Mouse (Mus musculus) gastrocnemius, postnatal 14 days (tissue): ENCODE results near the gene Adat3. TPM values are rescaled to one million over a fixed set of nuclear protein-coding genes. Genes with fewer than 3 reads are reported as not detected.
A peak's percentile ranks its signal among the peaks of the same experiment; 100 is the strongest.
"Not testable (repeated sequence)": the region's sequence is repeated elsewhere in the genome, so short reads cannot be mapped to it uniquely, and the experiment has no call there.

ENCODE experiments used
- DNase-seq: peaks from one replicate; pipeline ENCODE4 v3.0.0; 2021; ENCODE audit warnings: mixed read lengths
- intact Hi-C: fragments of 180-260 bp; cut with DNase I; formaldehyde crosslinking; loops from one replicate; pipeline ENCODE4 v1.15.1; 2025; ENCODE audit warnings: low total_unique reads
- microRNA-seq, 2 experiments: library from miRNA; unstranded; fragments of <30 nt; microRNA quantifications; one replicate each; pipeline ENCODE4 v1.2.0; 2021
- total RNA-seq, 2 experiments: library from RNA; stranded (reverse); gene quantifications; 2 replicates each; pipeline ENCODE4 v1.2.3; 2021

The Adat3 gene
- total RNA-seq, 2 experiments from 2014 or later: 1.2 to 1.5 TPM

DNA sequence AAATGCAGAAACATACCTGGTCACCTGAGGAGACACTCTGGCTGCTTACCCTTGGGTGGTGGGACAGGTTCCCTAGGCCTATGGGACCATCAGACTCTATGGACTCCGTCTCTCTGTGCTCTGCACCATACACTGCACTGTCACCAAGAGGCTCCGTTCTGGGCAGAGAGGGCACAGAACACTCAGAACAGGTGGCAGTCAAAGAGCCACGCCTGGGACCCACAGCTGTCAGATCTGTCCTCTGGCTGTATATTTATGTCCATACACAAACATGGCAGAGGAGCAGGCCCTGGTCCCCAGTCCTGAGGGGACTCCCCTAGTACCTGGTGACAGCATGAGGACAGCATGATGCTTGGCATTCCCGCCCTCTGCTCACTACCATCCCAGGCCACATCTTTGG is 23.1 kb downstream of the Adat3 start:
- intact Hi-C loops: no loop called here
- DNase-seq: no peak

DNA sequence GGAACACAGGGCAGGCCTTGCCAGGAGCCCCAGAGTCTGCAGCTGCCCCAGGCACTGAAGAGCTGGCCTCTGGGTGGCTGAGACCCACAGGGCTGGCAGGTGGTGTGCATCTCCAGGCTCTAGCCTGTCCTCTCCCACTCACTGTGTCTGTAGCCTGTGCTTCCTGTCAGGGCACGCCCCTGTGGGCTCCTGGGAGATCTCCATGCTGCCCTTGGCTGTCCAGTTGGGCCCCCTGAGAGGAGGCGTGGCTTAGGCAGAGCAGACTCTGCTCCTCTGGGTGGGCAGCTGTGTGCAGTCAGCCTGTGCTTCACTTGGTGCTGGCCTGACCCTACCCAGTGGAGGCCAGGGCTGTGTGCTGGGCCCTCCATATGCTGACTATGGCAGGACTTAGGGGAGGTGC is 25.0 kb downstream of the Adat3 start:
- peak; percentile 63 for DNase-seq
- intact Hi-C loops: no loop called here

DNA sequence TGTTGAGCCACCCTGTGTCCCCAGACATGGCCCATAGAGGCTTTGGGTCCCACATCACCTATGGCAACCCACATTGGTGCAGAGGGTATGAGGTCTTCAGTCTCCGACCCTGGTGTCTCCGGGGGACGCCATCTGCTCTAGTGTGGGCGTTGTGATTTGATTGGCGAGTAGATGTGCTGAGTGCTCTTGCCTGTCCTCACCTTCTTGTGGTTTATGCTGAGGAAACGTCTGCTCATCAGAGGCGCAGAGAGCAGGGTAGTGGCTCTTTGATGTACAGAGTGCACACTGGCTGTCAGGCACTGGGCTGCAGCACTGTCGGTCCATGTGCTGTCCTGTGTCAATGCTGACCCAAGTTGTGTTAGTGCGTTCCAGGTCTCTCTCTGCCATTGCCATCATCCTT is 26.2 kb downstream of the Adat3 start:
- intact Hi-C loops: no loop called here

DNA sequence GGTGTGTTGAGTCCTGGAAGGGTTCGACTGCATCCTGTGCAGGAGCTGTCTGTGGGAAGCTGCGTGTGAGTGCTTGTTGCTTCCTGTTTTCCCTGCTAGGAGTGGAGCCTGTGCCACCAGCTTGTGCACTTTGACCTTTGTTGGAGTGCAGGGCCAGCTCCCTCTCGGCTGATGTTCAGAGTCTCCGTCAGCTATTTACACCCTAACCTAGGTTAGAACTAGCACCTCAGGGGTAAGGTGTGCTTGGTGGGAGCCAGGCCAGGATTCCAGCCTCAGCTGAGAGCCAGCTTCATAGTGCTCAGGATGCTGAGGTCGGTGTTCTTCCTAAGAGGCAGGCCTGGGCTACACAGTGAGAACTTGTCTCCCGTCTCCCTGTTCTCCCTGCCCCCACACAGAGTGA is 32.7 kb downstream of the Adat3 start:
- intact Hi-C loops: no loop called here

More for the DNA sequence above, 26.2 kb downstream of the Adat3 start:
- no peak for DNase-seq

DNA sequence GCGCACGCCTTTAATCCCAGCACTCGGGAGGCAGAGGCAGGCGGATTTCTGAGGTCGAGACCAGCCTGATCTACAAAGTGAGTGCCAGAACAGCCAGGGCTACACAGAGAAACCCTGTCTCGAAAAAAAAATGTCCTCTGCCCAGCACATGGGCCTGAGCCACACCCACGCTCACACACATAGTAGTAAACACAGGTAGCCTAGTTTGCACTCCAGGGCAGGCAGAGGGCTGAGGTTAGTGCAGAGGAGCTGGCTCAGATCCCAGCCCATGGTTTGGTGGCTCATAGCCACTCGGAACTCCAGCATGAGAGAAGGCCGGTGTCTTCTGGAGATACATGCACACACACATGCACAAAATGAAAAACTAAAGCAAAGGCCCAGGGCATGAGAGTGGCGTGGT is 44.3 kb downstream of the Adat3 start:
- intact Hi-C loops: no loop called here

More for the DNA sequence above, 32.7 kb downstream of the Adat3 start:
- DNase-seq: no peak

DNA sequence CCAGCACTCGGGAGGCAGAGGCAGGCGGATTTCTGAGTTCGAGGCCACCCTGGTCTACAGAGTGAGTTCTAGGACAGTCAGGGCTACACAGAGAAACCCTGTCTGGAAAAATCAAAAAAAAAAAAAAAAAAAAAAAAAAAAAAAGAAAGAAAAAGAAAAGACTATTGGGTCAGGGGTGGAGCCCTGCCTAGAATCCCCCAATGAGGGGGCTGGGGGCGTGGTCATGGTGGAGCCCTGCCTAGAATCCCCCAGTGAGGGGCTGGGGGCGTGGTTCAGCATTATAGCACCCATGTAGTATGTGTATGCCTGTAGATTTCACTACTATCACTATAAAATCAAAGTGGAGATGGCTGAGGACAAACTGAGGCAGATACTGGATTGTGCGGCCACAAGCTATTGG is 47.2 kb downstream of the Adat3 start:
- not testable (repeated sequence) for DNase-seq
- intact Hi-C loops: loop anchor here (5.0 kb wide), 1 partner anchor 42 kb away; no protein-coding TSS in a partner anchor

More for the DNA sequence above, 44.3 kb downstream of the Adat3 start:
- no peak for DNase-seq

DNA sequence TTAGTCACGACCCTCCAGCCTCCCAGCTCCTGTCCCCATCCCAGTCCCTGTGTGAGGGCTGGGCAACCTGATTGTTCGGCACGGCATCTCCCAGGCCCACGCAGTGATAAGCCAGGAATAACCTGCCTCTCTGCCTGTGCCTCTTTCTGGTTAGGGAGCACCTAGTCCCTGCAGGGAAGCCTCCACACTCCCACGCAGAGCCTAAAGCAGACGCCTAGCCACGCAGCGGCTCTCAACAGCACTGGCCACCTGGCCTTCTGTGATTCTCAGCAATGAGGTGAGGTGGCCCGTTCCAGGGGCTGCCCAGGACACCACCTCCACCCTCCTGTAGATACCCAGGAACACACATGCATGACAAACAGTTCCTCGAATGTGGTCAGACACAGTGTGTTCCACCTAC is 47.7 kb downstream of the Adat3 start:
- no peak for DNase-seq
- intact Hi-C loops: loop anchor here (5.0 kb wide), 1 partner anchor 42 kb away; no protein-coding TSS in a partner anchor

DNA sequence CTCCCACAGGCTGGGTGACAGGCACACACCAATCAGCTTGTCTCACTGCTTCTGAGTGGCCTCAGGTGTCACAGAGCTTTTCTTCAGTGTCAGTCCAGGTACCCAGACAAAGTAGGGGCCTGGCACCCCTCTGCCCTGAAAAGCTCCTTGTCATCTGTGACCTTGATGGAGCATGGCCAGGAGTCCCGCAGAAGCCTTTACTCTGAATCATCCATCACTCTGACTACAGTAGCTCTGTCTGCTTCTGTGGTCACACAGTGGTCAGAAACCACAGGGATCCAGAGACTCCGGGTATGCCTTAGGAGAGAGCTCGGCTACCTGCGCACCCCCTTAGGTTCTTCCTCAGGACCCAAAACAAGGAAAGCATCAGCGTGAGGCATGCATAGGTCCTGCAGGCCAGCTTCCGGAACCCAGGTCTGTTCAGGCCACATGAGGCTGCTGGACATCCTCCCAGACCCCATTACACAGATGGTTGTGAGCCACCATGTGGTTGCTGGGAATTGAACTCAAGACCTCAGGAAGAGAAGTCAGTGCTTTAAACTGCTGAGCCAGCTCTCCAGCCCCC is 50.6 kb downstream of the Adat3 start:
- no peak for DNase-seq
- intact Hi-C loops: loop anchor here (5.0 kb wide), 1 partner anchor 39 kb away; no protein-coding TSS in a partner anchor

DNA sequence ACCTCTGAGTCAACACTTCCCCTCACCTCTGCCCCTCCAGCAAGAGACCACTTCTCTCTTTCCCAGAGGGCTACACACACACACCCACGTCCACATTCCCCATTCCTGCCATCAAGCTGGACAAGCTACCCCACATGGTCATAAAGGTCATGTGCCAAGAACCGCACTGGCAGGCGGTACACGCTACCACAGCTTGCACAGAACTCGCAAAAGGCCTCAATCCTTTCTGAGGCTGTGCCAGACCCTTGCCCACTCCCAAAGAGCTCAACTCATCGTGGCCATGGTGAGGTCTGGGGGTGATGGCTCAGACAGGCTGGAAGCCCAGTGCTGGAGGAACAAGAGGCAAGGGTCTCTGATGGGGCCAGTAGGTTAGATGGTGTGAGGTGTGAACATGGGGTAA is 52.2 kb downstream of the Adat3 start:
- intact Hi-C loops: loop anchor here (5.0 kb wide), 1 partner anchor 37 kb away; no protein-coding TSS in a partner anchor
- no peak for DNase-seq

DNA sequence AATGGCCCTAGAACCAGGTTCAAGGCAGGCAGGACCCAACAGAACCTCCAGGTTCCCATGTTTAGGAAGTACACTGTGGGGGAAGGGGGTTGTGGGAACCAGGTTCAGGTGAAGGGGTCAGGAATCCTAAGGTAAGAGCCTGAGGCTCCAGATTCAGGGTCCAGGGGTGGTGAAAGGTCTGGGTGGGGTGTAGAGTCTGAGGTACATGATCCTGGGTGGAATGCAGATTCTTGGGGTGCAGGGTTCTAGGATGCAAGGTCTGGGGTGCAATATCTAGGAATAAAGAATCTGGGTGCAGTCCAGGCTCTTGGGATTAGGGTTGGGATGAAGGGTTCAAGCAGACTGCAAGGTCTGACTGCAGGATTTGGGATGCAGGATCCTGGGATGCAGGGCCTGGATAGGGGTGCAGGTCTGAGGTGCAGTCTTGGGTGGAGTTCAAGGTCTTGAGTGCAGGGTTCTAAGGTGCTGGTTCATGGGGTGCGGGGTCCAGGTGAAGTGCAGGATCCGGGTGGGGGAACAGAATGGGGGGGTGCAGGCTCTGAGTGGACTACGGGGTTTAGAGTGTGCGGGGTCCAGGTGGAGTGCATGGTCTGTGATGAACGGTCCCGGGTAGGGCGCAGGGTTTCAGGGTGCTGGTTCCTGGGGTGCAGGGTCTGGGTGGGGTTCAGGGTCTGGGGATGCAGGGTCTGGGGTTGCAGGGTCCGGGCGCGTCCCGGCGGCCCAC is 52.9 kb downstream of the Adat3 start:
- intact Hi-C loops: no loop called here
- no peak for DNase-seq

DNA sequence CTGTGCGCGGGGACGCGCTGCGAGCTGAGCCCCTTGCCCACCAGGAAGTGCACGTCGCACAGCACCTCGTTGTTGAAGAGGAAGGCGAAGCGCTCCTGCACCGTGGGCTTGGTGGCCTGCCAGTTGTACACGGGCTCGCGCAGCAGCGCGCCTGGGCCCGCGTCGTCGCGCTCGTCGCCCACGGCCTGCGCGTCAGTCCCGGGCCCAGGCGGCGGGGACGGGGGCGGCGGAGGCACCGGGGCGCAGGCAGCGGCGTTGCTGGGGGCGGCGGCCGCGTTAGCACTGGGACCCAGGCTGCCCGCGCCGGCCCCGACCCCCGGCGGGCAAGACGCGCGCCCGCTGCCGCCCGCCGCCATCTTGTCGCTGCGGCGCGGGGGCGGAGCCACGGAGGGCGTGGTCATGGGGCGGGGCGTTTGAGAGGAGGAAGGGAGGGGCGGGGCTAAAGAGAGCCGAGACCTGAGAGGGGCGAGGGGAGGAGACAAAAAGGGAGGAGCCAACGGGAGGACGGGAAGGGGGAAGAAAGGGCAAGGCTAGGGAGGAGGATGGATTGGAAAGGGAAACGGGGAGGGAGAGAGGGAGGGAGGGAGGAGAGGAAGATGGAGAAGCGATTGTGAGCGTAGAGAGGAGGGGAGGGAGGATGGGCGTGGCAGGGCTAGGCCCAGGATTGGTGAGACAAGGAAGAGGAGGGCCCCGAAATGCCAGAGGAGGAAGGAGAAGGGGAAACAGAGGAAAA is 53.6 kb downstream of the Adat3 start:
- intact Hi-C loops: no loop called here
- DNase-seq: peak; percentile 98

DNA sequence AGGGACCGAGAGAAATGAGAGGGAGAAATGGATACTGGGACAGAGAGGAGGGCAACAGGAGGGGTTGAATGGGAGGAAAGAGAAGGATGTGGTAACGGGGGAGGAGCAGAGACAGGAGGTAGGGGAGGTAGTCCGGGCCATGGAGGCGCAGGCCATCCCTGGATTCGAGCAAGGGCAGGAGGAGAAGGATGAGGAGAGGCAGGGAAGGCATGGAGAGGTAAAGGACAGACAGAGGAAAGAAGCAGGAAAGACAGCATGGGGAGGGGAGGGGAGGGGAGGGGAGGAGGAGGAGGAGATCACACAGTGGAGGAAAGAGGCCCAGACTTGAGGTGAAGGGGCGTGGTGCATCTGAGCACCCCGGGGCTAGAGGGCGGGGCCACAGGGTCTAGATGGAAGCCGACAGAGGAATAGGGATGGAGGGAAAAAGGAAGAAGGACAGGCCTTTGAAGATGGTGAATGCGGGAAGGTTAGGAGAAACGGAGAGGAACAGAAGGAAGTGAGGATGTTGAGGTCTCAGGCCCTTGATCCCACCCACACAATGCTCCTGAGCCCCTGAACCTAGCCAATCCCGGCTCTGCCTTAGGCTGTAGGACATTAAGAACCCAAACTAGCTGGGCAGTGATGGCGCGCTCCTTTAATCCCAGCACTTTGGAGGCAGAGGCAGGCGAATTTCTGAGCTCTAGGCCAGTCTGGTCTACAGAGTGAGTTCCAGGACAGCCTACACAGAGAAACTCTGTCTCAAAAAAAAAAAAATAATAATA is 54.4 kb downstream of the Adat3 start, which contains the start of gene Btbd2:
TSS of gene Btbd2 (minus strand) at position 209 of the 761 bp plus-strand sequence.
- intact Hi-C loops: no loop called here
- DNase-seq: no peak

Small RNA genes lying within 50 kb of the gene (microRNA-seq; reads per million reads assigned to microRNA genes)
- 0 reads per million in 2 experiments for gene Mir6912

Other genes with a start within 250 kb of the Adat3 start
- under 1 TPM; 0.12 to 0.13 TPM for gene Plk5, start 246.4 kb upstream of the Adat3 start, total RNA-seq
- 1 to 10 TPM; 5.2 to 6.0 TPM for gene Mex3d, start 215.2 kb upstream of the Adat3 start, total RNA-seq
- 100 to 1,000 TPM in 1 of 2 experiments, 10 to 100 TPM in 1; 81.0 to 102 TPM for gene Mbd3, start 203.3 kb upstream of the Adat3 start, total RNA-seq
- 100 to 1,000 TPM; 793 to 884 TPM for gene Uqcr11, start 196.1 kb upstream of the Adat3 start, total RNA-seq
- 10 to 100 TPM; 18.1 to 24.6 TPM for gene Tcf3, start 169.2 kb upstream of the Adat3 start, total RNA-seq
- not detected for gene Onecut3, start 108.0 kb upstream of the Adat3 start, total RNA-seq
- not detected for gene Atp8b3, start 63.8 kb upstream of the Adat3 start, total RNA-seq
- gene Rexo1, start 41.3 kb upstream of the Adat3 start, total RNA-seq: 10 to 100 TPM in 1 of 2 experiments, 1 to 10 TPM in 1; 9.8 to 11.1 TPM
- gene Klf16, start 25.6 kb upstream of the Adat3 start, total RNA-seq: 1 to 10 TPM; 2.1 to 2.7 TPM
- gene Abhd17a, start 12.5 kb upstream of the Adat3 start, total RNA-seq: 10 to 100 TPM; 55.8 to 57.1 TPM
- gene Scamp4, start within 50 bp of the Adat3 start, total RNA-seq: 10 to 100 TPM; 18.3 to 22.0 TPM
- under 1 TPM; 0.18 to 0.27 TPM for gene Gm49322, start 3.1 kb downstream of the Adat3 start, total RNA-seq
- 100 to 1,000 TPM in 1 of 2 experiments, 10 to 100 TPM in 1; 94.3 to 105 TPM for gene Csnk1g2, start 20.0 kb downstream of the Adat3 start, total RNA-seq
- 10 to 100 TPM; 30.1 to 34.4 TPM for gene Btbd2, start 54.2 kb downstream of the Adat3 start, total RNA-seq
- gene Mknk2, start 75.2 kb downstream of the Adat3 start, total RNA-seq: 100 to 1,000 TPM; 167 to 186 TPM
- 1 to 10 TPM; 5.5 to 7.4 TPM for gene Mob3a, start 99.1 kb downstream of the Adat3 start, total RNA-seq
- 1 to 10 TPM; 3.2 to 3.5 TPM for gene Izumo4, start 99.3 kb downstream of the Adat3 start, total RNA-seq
- 10 to 100 TPM; 23.7 to 25.2 TPM for gene Ap3d1, start 139.4 kb downstream of the Adat3 start, total RNA-seq
- 10 to 100 TPM; 25.5 to 26.1 TPM for gene Dot1l, start 152.3 kb downstream of the Adat3 start, total RNA-seq
- 10 to 100 TPM; 23.6 to 30.0 TPM for gene Sf3a2, start 195.3 kb downstream of the Adat3 start, total RNA-seq
- gene Plekhj1, start 195.7 kb downstream of the Adat3 start, total RNA-seq: 10 to 100 TPM; 21.4 to 23.1 TPM
- under 1 TPM in 1 of 2 experiments, not detected in 1; 0.25 TPM for gene Amh, start 202.4 kb downstream of the Adat3 start, total RNA-seq
- gene Jsrp1, start 210.6 kb downstream of the Adat3 start, total RNA-seq: 100 to 1,000 TPM; 345 to 379 TPM
- gene Oaz1, start 223.8 kb downstream of the Adat3 start, total RNA-seq: 100 to 1,000 TPM; 787 to 812 TPM
- gene Lingo3, start 241.2 kb downstream of the Adat3 start, total RNA-seq: 10 to 100 TPM; 11.3 to 24.5 TPM